Mouse (Mus musculus): ENCODE data around the gene Gm13697. TPM values are rescaled to one million over a fixed set of nuclear protein-coding genes. Genes with fewer than 3 reads are reported as not detected.
"Not testable (repeated sequence)": the region's sequence is repeated elsewhere in the genome, so short reads cannot be mapped to it uniquely, and the experiment has no call there.

The Gm13697 gene
- polyA plus RNA-seq, 1 experiment from 2014 or later, result not detected

- H3K9me3 ChIP-seq (ENCODE audit: control insufficient read depth, low read length); ATAC-seq (ENCODE audit: low read depth); H3K4me3 ChIP-seq (ENCODE audit: low read depth, low read length); H3K4me2 ChIP-seq (ENCODE audit: low read depth, low read length); H3K27me3 ChIP-seq (ENCODE audit: control insufficient read depth, insufficient read depth, low read length); H3K36me3 ChIP-seq (ENCODE audit: control insufficient read depth, insufficient read depth, low read length); H3K4me1 ChIP-seq (ENCODE audit: control insufficient read depth, insufficient read depth, low read length); H3K27ac ChIP-seq (ENCODE audit: low read depth, low read length); H3K9ac ChIP-seq (replicated peaks; ENCODE audit: low read depth, low read length): not testable (repeated sequence)
- no CpG with 5 or more reads among the region's 6 CpGs for WGBS
These were observed 5.7 kb downstream of the Gm13697 start, which contains the start of gene Gm13691 for GRCm38 (mm10) chr2:83990253-83990652. Gm13691 (plus strand) TSS chr2:83990553.

- not testable (repeated sequence) for ATAC-seq (ENCODE audit: low read depth); H3K9ac ChIP-seq (replicated peaks; ENCODE audit: low read depth, low read length); H3K4me2 ChIP-seq (ENCODE audit: low read depth, low read length); H3K27me3 ChIP-seq (ENCODE audit: control insufficient read depth, insufficient read depth, low read length); H3K4me1 ChIP-seq (ENCODE audit: control insufficient read depth, insufficient read depth, low read length); H3K9me3 ChIP-seq (ENCODE audit: control insufficient read depth, low read length); H3K27ac ChIP-seq (ENCODE audit: low read depth, low read length); H3K36me3 ChIP-seq (ENCODE audit: control insufficient read depth, insufficient read depth, low read length); H3K4me3 ChIP-seq (ENCODE audit: low read depth, low read length)
- WGBS, result 70% methylated on average over 7 of the region's 9 CpGs
These were observed 9.2 kb downstream of the Gm13697 start for GRCm38 (mm10) chr2:83993639-83994255.

- H3K9me3 ChIP-seq (ENCODE audit: control insufficient read depth, low read length); H3K4me3 ChIP-seq (ENCODE audit: low read depth, low read length); ATAC-seq (ENCODE audit: low read depth); H3K27me3 ChIP-seq (ENCODE audit: control insufficient read depth, insufficient read depth, low read length); H3K36me3 ChIP-seq (ENCODE audit: control insufficient read depth, insufficient read depth, low read length); H3K4me1 ChIP-seq (ENCODE audit: control insufficient read depth, insufficient read depth, low read length); H3K4me2 ChIP-seq (ENCODE audit: low read depth, low read length); H3K27ac ChIP-seq (ENCODE audit: low read depth, low read length); H3K9ac ChIP-seq (replicated peaks; ENCODE audit: low read depth, low read length): not testable (repeated sequence)
- no CpG with 5 or more reads among the region's 3 CpGs for WGBS
These were observed 10.0 kb downstream of the Gm13697 start for GRCm38 (mm10) chr2:83994526-83994925.

DNA sequence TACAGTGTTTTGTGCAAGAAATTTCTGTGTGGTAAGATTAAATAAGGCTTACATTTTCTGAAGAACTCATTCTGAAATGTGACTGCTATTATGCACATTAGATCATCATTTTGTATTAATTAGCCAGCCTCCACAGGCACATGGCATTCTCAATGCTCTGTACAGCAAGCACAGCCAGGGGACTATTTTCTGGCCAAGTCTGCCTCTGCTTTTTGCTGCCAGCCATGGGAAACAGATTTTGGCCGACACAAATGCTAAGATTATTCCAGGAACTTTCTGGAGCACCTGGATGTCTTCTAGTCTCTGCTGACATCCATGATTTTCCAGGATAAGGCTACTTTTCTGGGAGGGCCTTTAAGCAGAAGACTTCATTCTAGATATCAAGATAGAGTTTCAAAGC is 24.4 kb downstream of the Gm13697 start:
- no peaks in the 10 kb centered on the region for H3K4me1 ChIP-seq (ENCODE audit: control insufficient read depth, insufficient read depth, low read length)
- H3K27ac ChIP-seq (ENCODE audit: low read depth, low read length), result no peak overlapping the region
- no peak overlapping the region for H3K4me3 ChIP-seq (ENCODE audit: low read depth, low read length)
- no peaks in the 10 kb centered on the region for H3K9me3 ChIP-seq (ENCODE audit: control insufficient read depth, low read length)
- no peak for ATAC-seq (ENCODE audit: low read depth)
- H3K4me2 ChIP-seq (ENCODE audit: low read depth, low read length), result no peak overlapping the region
- WGBS, result 69% methylated on average over 1 of the region's 1 CpGs
- H3K9ac ChIP-seq (replicated peaks; ENCODE audit: low read depth, low read length), result no peak overlapping the region
- no peaks in the 10 kb centered on the region for H3K27me3 ChIP-seq (ENCODE audit: control insufficient read depth, insufficient read depth, low read length)
- no peaks in the 10 kb centered on the region for H3K36me3 ChIP-seq (ENCODE audit: control insufficient read depth, insufficient read depth, low read length)

DNA sequence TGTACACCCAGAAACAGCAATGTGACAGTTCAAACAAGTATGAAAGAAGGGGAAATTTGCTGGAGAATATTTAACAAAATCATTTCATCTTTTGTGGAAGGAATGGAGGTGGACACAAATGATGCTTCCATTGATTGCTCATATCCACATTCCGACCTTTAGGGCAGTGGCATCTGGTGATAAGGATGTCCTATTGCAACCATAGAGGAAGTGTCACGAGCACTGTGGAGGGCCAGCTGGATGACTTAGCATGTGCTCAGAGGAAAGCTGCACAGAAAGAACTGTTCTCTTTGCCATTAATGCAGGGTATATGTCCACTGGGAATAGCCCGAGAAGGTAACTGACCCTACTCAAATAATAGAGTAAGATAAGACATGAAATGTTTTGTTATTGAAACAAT is 25.3 kb downstream of the Gm13697 start:
- WGBS, result 81% methylated on average over 3 of the region's 3 CpGs
- Histone ChIP-seq H3K9ac (replicated peaks; ENCODE audit: low read depth, low read length) (no peak overlapping the region), H3K36me3 (ENCODE audit: control insufficient read depth, insufficient read depth, low read length) (no peaks in the 10 kb centered on the region), H3K4me1 (ENCODE audit: control insufficient read depth, insufficient read depth, low read length) (no peaks in the 10 kb centered on the region), H3K9me3 (ENCODE audit: control insufficient read depth, low read length) (no peaks in the 10 kb centered on the region), H3K27ac (ENCODE audit: low read depth, low read length) (no peak overlapping the region), H3K4me3 (ENCODE audit: low read depth, low read length) (no peak overlapping the region), H3K4me2 (ENCODE audit: low read depth, low read length) (no peak overlapping the region), H3K27me3 (ENCODE audit: control insufficient read depth, insufficient read depth, low read length) (no peaks in the 10 kb centered on the region)
- no peak for ATAC-seq (ENCODE audit: low read depth)

GRCm38 (mm10) chr2:84014572-84014971 is 30.0 kb downstream of the Gm13697 start:
- H3K36me3 ChIP-seq (ENCODE audit: control insufficient read depth, insufficient read depth, low read length), result no peaks in the 10 kb centered on the region
- H3K4me3 ChIP-seq (ENCODE audit: low read depth, low read length), result no peak overlapping the region
- ATAC-seq (ENCODE audit: low read depth), result no peak
- H3K4me1 ChIP-seq (ENCODE audit: control insufficient read depth, insufficient read depth, low read length), result no peaks in the 10 kb centered on the region
- H3K27me3 ChIP-seq (ENCODE audit: control insufficient read depth, insufficient read depth, low read length), result no peaks in the 10 kb centered on the region
- H3K9me3 ChIP-seq (ENCODE audit: control insufficient read depth, low read length), result no peaks in the 10 kb centered on the region
- H3K9ac ChIP-seq (replicated peaks; ENCODE audit: low read depth, low read length), result no peak overlapping the region
- no peak overlapping the region for H3K27ac ChIP-seq (ENCODE audit: low read depth, low read length)
- H3K4me2 ChIP-seq (ENCODE audit: low read depth, low read length), result no peak overlapping the region
- WGBS, result 83% methylated on average over 6 of the region's 6 CpGs

DNA sequence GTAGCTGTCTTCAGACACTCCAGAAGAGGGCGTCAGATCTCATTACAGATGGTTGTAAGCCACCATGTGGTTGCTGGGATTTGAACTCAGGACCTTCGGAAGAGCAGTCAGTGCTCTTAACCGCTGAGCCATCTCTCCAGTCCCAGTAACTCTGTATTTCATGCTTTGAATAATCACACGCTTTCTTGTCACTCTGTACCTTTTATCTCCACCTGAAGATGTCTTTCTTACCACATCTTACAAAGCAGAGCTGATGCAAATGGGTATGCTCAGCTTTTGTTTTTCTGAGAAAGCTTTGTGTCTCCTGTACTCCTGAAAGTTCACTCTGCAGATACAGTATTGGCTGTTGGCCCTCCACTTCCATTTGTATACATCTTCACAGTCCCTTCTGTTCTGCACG is 31.7 kb downstream of the Gm13697 start:
- H3K9ac ChIP-seq (replicated peaks; ENCODE audit: low read depth, low read length); H3K4me2 ChIP-seq (ENCODE audit: low read depth, low read length): not testable (repeated sequence)

DNA sequence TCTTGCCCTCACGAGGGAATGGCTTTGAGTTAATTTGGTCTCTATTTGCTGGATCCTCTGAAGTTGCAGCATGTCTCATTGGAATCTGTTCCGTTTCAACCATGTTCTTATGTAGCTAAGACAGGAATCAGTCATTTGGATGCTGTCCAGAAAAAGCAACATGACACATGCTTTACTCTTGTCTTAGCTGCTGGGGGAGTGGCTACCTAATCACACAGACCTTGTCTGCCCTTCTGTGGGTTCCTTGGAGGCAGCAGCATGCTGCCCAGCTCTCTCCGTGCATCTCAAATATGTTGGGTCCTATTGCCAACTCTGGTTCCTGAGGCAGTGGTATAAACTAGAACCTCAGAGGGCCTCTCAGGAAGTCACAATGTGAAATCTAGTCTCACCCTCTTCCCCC is 33.8 kb downstream of the Gm13697 start:
- no peak for ATAC-seq (ENCODE audit: low read depth)
- Histone ChIP-seq H3K27me3 (ENCODE audit: control insufficient read depth, insufficient read depth, low read length) (no peaks in the 10 kb centered on the region), H3K4me2 (ENCODE audit: low read depth, low read length) (no peak overlapping the region), H3K36me3 (ENCODE audit: control insufficient read depth, insufficient read depth, low read length) (no peaks in the 10 kb centered on the region), H3K9me3 (ENCODE audit: control insufficient read depth, low read length) (no peaks in the 10 kb centered on the region), H3K4me3 (ENCODE audit: low read depth, low read length) (no peak overlapping the region), H3K4me1 (ENCODE audit: control insufficient read depth, insufficient read depth, low read length) (no peaks in the 10 kb centered on the region), H3K9ac (replicated peaks; ENCODE audit: low read depth, low read length) (no peak overlapping the region), H3K27ac (ENCODE audit: low read depth, low read length) (no peak overlapping the region)
- 80% methylated on average over 3 of the region's 3 CpGs for WGBS

More for the DNA sequence above, 31.7 kb downstream of the Gm13697 start:
- not testable (repeated sequence) for H3K36me3 ChIP-seq (ENCODE audit: control insufficient read depth, insufficient read depth, low read length); H3K27ac ChIP-seq (ENCODE audit: low read depth, low read length); ATAC-seq (ENCODE audit: low read depth); H3K27me3 ChIP-seq (ENCODE audit: control insufficient read depth, insufficient read depth, low read length); H3K4me3 ChIP-seq (ENCODE audit: low read depth, low read length); H3K4me1 ChIP-seq (ENCODE audit: control insufficient read depth, insufficient read depth, low read length); H3K9me3 ChIP-seq (ENCODE audit: control insufficient read depth, low read length)
- 74% methylated on average over 5 of the region's 5 CpGs for WGBS

DNA sequence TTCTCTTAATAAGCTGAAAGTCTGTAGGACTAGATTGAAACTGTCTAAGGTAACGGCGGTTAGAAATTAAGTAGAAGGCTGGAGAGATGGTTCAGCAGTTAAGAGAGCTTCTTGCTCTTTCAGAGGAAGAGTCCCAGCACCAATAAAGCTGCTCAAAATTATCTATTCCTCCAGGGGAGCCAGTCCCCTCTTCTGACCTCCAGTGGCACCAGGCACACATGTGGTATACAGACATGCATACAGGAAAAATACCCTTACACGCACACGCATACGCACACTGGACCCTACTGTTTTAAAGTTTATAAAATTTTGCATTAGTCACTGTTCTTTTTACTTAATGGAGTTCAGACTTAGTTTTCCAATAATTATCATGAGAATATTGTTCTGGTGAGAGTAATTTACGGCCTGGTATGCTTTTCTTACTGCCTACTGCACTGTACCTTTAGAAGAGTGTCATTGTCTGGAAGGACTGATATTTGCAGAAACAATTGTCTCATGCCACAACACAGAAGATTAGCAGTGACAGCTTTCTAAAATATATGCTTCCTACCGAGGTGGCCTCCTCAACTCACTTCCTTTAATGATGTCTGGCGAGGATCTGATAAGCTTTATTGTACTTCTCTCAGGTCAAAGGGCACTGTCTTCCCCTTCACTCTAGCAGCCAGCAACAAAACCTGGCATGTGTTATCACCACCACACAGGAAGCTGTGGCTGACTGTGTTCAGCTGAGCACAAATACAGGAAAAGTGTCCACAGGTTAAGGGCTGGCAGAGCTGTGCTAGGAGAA is 35.2 kb downstream of the Gm13697 start:
- Histone ChIP-seq H3K4me3 (ENCODE audit: low read depth, low read length) (no peak overlapping the region), H3K27me3 (ENCODE audit: control insufficient read depth, insufficient read depth, low read length) (no peaks in the 10 kb centered on the region), H3K36me3 (ENCODE audit: control insufficient read depth, insufficient read depth, low read length) (no peaks in the 10 kb centered on the region), H3K4me1 (ENCODE audit: control insufficient read depth, insufficient read depth, low read length) (no peaks in the 10 kb centered on the region), H3K9ac (replicated peaks; ENCODE audit: low read depth, low read length) (no peak overlapping the region), H3K27ac (ENCODE audit: low read depth, low read length) (no peak overlapping the region), H3K9me3 (ENCODE audit: control insufficient read depth, low read length) (no peaks in the 10 kb centered on the region), H3K4me2 (ENCODE audit: low read depth, low read length) (no peak overlapping the region)
- no peak for ATAC-seq (ENCODE audit: low read depth)
- WGBS, result 70% methylated on average over 8 of the region's 8 CpGs
